Mouse (Mus musculus) T-helper 2 cell (primary cell): ENCODE data around the gene Gm21905.

ENCODE experiments used
- in situ Hi-C: fragments of 300-600 bp; cut with MboI, MseI; formaldehyde crosslinking; loops from one replicate; pipeline ENCODE4 v1.15.1; 2025; ENCODE audit warnings: high pct_unique_total_duplicates

The Gm21905 gene

GRCm38 (mm10) chr5:67946321-67946720, at the start of gene Gm21905:
TSS of gene Gm21905 (minus strand) at chr5:67946421.
- in situ Hi-C loops: no loop called here

- in situ Hi-C loops: no loop called here
Measured at GRCm38 (mm10) chr5:67990426-67990825, 44.2 kb upstream of the Gm21905 start.

GRCm38 (mm10) chr5:67981946-67982526, 35.8 kb upstream of the Gm21905 start:
- in situ Hi-C loops: no loop called here

GRCm38 (mm10) chr5:67969536-67969935, 23.3 kb upstream of the Gm21905 start:
- in situ Hi-C loops: no loop called here

GRCm38 (mm10) chr5:67961708-67962629, 15.7 kb upstream of the Gm21905 start:
- in situ Hi-C loops: no loop called here

- in situ Hi-C loops: no loop called here
Measured at GRCm38 (mm10) chr5:67955486-67955885, 9.3 kb upstream of the Gm21905 start.

GRCm38 (mm10) chr5:67954097-67954496, 7.9 kb upstream of the Gm21905 start:
- in situ Hi-C loops: loop anchor here (5.0 kb wide), 1 partner anchor 87 kb away; no protein-coding TSS in a partner anchor

GRCm38 (mm10) chr5:67948074-67948473, 1.9 kb upstream of the Gm21905 start:
- in situ Hi-C loops: no loop called here

GRCm38 (mm10) chr5:67947006-67947405, 785 bp upstream of the Gm21905 start:
- in situ Hi-C loops: no loop called here

- in situ Hi-C loops: no loop called here
Measured at GRCm38 (mm10) chr5:67944074-67944785, 2.0 kb downstream of the Gm21905 start.

GRCm38 (mm10) chr5:67943199-67943598, 3.0 kb downstream of the Gm21905 start:
- in situ Hi-C loops: no loop called here

- in situ Hi-C loops: no loop called here
Measured at GRCm38 (mm10) chr5:67941369-67941768, 4.9 kb downstream of the Gm21905 start, which contains the start of gene Gm5108. TSS of gene Gm5108 (plus strand) at chr5:67941669.

- in situ Hi-C loops: no loop called here
Measured at GRCm38 (mm10) chr5:67931623-67932022, 14.6 kb downstream of the Gm21905 start.

GRCm38 (mm10) chr5:67930584-67930983, 15.6 kb downstream of the Gm21905 start:
- in situ Hi-C loops: no loop called here

GRCm38 (mm10) chr5:67904555-67904954, 41.7 kb downstream of the Gm21905 start:
- in situ Hi-C loops: no loop called here

GRCm38 (mm10) chr5:67898921-67899320, 47.3 kb downstream of the Gm21905 start:
- in situ Hi-C loops: no loop called here

GRCm38 (mm10) chr5:67884422-67885210, 61.6 kb downstream of the Gm21905 start:
- in situ Hi-C loops: no loop called here

- in situ Hi-C loops: no loop called here
Measured at GRCm38 (mm10) chr5:67883564-67884171, 62.6 kb downstream of the Gm21905 start.
